Mouse (Mus musculus): Measurements from ENCODE around the gene Arid4a. TPM values are rescaled to one million over a fixed set of nuclear protein-coding genes. Genes with fewer than 3 reads are reported as not detected.

The Arid4a gene
- polyA plus RNA-seq, 1 experiment from 2014 or later: 43.4 TPM

GRCm38 (mm10) chr12:71003760-71004426 is 11.9 kb upstream of the Arid4a start:
- 92% methylated on average over 5 of the region's 6 CpGs for WGBS
- Histone ChIP-seq H3K27me3 (ENCODE audit: control insufficient read depth, insufficient read depth, low read length) (no peaks in the 10 kb centered on the region), H3K9me3 (ENCODE audit: control insufficient read depth, low read depth, low read length) (no peaks in the 10 kb centered on the region), H3K36me3 (ENCODE audit: control insufficient read depth, insufficient read depth, low read length) (peaks cover 46% of the 10 kb centered on the region), H3K4me1 (ENCODE audit: control insufficient read depth, insufficient read depth, low read length) (peaks cover 4% of the 10 kb centered on the region; the same call in 1 of the 2 replicates), H3K9ac (replicated peaks; ENCODE audit: low read depth, low read length) (no peak overlapping the region), H3K4me2 (replicated peaks; ENCODE audit: low read depth, low read length) (no peak overlapping the region), H3K27ac (ENCODE audit: low read length) (no peak overlapping the region), H3K4me3 (ENCODE audit: low read depth, low read length) (no peak overlapping the region)
- ATAC-seq (ENCODE audit: insufficient number of reproducible peaks, insufficient read depth, low FRiP score, low read depth): no peak

DNA sequence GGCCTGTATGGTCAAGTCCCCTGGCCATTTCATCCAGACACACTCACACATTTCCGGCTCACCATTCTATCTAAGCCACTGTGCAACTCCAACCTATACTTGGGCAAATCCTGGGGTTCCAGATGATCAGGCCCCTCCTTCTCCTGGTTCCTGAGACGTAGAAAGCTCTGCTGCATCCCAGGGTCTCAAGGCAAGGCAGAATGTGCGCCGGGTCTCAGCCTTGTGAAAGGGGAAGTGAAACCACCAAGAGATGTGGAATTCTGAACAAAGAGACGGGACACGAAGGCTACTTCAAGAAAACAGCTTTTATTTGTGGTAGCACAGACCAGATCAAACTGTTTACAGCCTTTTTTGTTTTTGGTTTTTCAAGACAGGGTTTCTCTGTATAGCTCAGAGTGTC is 9.6 kb upstream of the Arid4a start:
- no peak overlapping the region for H3K9ac ChIP-seq (replicated peaks; ENCODE audit: low read depth, low read length)
- no peak for ATAC-seq (ENCODE audit: insufficient number of reproducible peaks, insufficient read depth, low FRiP score, low read depth)
- H3K4me2 ChIP-seq (replicated peaks; ENCODE audit: low read depth, low read length): no peak overlapping the region
- no peaks in the 10 kb centered on the region for H3K9me3 ChIP-seq (ENCODE audit: control insufficient read depth, low read depth, low read length)
- peaks cover 56% of the 10 kb centered on the region for H3K36me3 ChIP-seq (ENCODE audit: control insufficient read depth, insufficient read depth, low read length)
- H3K27me3 ChIP-seq (ENCODE audit: control insufficient read depth, insufficient read depth, low read length): no peaks in the 10 kb centered on the region
- H3K4me1 ChIP-seq (ENCODE audit: control insufficient read depth, insufficient read depth, low read length): no peaks in the 10 kb centered on the region
- H3K27ac ChIP-seq (ENCODE audit: low read length): no peak overlapping the region
- 98% methylated on average over 6 of the region's 6 CpGs for WGBS
- H3K4me3 ChIP-seq (ENCODE audit: low read depth, low read length): no peak overlapping the region

DNA sequence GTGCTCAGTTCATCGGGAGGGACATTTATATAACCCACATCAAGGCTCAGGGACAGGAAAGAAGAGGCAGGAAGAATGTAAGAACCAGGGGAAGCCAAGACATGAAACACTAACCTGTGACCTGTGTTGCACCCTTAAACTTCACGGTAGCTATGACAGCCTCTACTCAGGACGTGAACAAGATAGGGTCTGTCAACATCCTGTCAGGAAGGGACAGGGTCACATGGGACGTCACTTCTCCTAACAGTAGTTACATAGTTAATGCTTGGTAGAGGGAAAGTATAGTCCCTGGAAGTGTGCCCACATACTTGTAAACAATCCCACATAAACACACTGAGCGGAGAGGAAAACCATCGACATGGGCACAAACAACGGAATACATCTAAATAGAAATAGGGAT is 8.9 kb upstream of the Arid4a start:
- H3K4me3 ChIP-seq (ENCODE audit: low read depth, low read length): no peak overlapping the region
- ATAC-seq (ENCODE audit: insufficient number of reproducible peaks, insufficient read depth, low FRiP score, low read depth): no peak
- no peak overlapping the region for H3K9ac ChIP-seq (replicated peaks; ENCODE audit: low read depth, low read length)
- H3K9me3 ChIP-seq (ENCODE audit: control insufficient read depth, low read depth, low read length): no peaks in the 10 kb centered on the region
- no peak overlapping the region for H3K4me2 ChIP-seq (replicated peaks; ENCODE audit: low read depth, low read length)
- WGBS: 80% methylated on average over 7 of the region's 7 CpGs
- no peaks in the 10 kb centered on the region for H3K27me3 ChIP-seq (ENCODE audit: control insufficient read depth, insufficient read depth, low read length)
- H3K36me3 ChIP-seq (ENCODE audit: control insufficient read depth, insufficient read depth, low read length): peaks cover 56% of the 10 kb centered on the region
- no peaks in the 10 kb centered on the region for H3K4me1 ChIP-seq (ENCODE audit: control insufficient read depth, insufficient read depth, low read length)
- H3K27ac ChIP-seq (ENCODE audit: low read length): no peak overlapping the region

DNA sequence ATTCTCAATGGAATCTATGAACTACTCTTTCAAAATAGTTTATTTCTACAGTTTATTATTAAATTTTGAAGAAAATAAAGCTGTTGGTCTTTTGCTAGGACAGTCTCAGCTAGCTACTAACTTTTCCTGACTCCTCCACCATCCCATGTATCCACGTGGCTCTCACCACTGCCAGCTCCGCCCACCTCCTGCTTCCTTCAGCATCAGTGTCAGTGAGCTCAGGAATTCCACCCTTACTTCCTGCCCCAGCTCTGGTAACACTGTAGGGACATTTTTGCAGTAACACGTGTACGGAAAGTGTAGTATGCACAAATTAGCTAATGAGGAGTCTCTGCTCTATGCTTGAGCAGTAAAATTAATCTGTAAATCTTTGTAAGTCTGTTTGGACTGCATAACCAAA is 6.0 kb upstream of the Arid4a start:
- no peak overlapping the region for H3K4me3 ChIP-seq (ENCODE audit: low read depth, low read length)
- H3K4me1 ChIP-seq (ENCODE audit: control insufficient read depth, insufficient read depth, low read length): peaks cover 3% of the 10 kb centered on the region; the same call in 1 of the 2 replicates
- H3K9ac ChIP-seq (replicated peaks; ENCODE audit: low read depth, low read length): no peak overlapping the region
- no peaks in the 10 kb centered on the region for H3K9me3 ChIP-seq (ENCODE audit: control insufficient read depth, low read depth, low read length)
- WGBS: 60% methylated on average over 4 of the region's 4 CpGs
- no peak overlapping the region for H3K4me2 ChIP-seq (replicated peaks; ENCODE audit: low read depth, low read length)
- ATAC-seq (ENCODE audit: insufficient number of reproducible peaks, insufficient read depth, low FRiP score, low read depth): no peak
- no peaks in the 10 kb centered on the region for H3K27me3 ChIP-seq (ENCODE audit: control insufficient read depth, insufficient read depth, low read length)
- H3K36me3 ChIP-seq (ENCODE audit: control insufficient read depth, insufficient read depth, low read length): peaks cover 54% of the 10 kb centered on the region
- H3K27ac ChIP-seq (ENCODE audit: low read length): no peak overlapping the region

GRCm38 (mm10) chr12:71014845-71015362 is 886 bp upstream of the Arid4a start:
- WGBS: under 1% methylated on average over 30 of the region's 32 CpGs
- Histone ChIP-seq H3K36me3 (ENCODE audit: control insufficient read depth, insufficient read depth, low read length) (peaks cover 22% of the 10 kb centered on the region; the same call in 1 of the 2 replicates), H3K9me3 (ENCODE audit: control insufficient read depth, low read depth, low read length) (no peaks in the 10 kb centered on the region), H3K4me3 (ENCODE audit: low read depth, low read length) (peak overlapping the region; percentile 90), H3K4me2 (replicated peaks; ENCODE audit: low read depth, low read length) (peak overlapping the region; percentile 76), H3K27me3 (ENCODE audit: control insufficient read depth, insufficient read depth, low read length) (no peaks in the 10 kb centered on the region), H3K27ac (ENCODE audit: low read length) (peak overlapping the region; percentile 98), H3K9ac (replicated peaks; ENCODE audit: low read depth, low read length) (peak overlapping the region; percentile 66), H3K4me1 (ENCODE audit: control insufficient read depth, insufficient read depth, low read length) (peaks cover 3% of the 10 kb centered on the region; the same call in 1 of the 2 replicates)
- no peak for ATAC-seq (ENCODE audit: insufficient number of reproducible peaks, insufficient read depth, low FRiP score, low read depth)

- 0% methylated on average over 21 of the region's 33 CpGs for WGBS
- Histone ChIP-seq H3K9me3 (ENCODE audit: control insufficient read depth, low read depth, low read length) (no peaks in the 10 kb centered on the region), H3K4me2 (replicated peaks; ENCODE audit: low read depth, low read length) (peak overlapping the region; percentile 52), H3K4me3 (ENCODE audit: low read depth, low read length) (peak overlapping the region; percentile 98), H3K4me1 (ENCODE audit: control insufficient read depth, insufficient read depth, low read length) (peaks cover 3% of the 10 kb centered on the region; the same call in 1 of the 2 replicates), H3K9ac (replicated peaks; ENCODE audit: low read depth, low read length) (peak overlapping the region; percentile 67), H3K27ac (ENCODE audit: low read length) (peak overlapping the region; percentile 98), H3K27me3 (ENCODE audit: control insufficient read depth, insufficient read depth, low read length) (no peaks in the 10 kb centered on the region), H3K36me3 (ENCODE audit: control insufficient read depth, insufficient read depth, low read length) (peaks cover 24% of the 10 kb centered on the region; the same call in 1 of the 2 replicates)
- ATAC-seq (ENCODE audit: insufficient number of reproducible peaks, insufficient read depth, low FRiP score, low read depth): no peak; the same call in 1 of the 2 replicates
Measured at GRCm38 (mm10) chr12:71016211-71016502, 367 bp downstream of the Arid4a start.

DNA sequence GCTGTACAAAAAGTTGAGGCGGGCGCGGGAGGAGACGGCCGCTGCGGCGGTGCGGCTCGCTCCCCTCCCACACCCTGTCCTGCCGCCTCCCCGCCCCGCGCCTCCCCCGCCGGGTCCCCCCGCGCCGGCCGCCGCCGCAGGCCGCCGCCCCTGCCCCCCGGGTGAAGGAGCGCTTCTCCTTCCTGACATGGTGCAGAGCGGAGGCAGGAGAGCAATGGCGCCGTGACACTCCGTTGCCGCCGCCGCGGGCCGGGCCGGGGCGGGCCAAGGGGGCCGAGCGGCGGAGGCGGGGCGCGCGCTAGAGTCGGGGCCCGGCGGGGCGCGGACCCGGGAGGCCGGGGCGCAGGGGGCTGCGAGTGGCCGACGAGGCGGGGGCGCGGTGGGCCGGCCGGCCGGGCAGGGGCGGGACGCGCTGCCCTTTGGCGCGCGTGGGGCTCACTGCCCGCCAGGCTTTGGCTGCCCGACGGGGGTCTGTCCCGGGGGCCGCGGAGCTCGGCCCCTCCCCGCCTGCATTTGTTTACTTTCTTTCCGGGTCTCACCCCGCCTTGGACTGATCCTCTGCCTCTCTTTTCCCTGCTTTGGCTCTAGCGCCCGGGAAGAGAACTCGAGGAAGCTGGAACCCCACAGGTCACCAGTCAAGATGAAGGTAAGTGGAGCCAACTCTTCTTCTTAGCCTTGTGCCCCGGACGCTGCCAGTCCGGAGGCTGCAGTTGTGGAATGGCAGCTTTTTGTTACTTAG is 882 bp downstream of the Arid4a start:
- Histone ChIP-seq H3K9me3 (ENCODE audit: control insufficient read depth, low read depth, low read length) (no peaks in the 10 kb centered on the region), H3K36me3 (ENCODE audit: control insufficient read depth, insufficient read depth, low read length) (peaks cover 27% of the 10 kb centered on the region), H3K27ac (ENCODE audit: low read length) (peak overlapping the region; percentile 98), H3K4me3 (ENCODE audit: low read depth, low read length) (peak overlapping the region; percentile 98), H3K9ac (replicated peaks; ENCODE audit: low read depth, low read length) (peak overlapping the region; percentile 67), H3K27me3 (ENCODE audit: control insufficient read depth, insufficient read depth, low read length) (no peaks in the 10 kb centered on the region), H3K4me1 (ENCODE audit: control insufficient read depth, insufficient read depth, low read length) (peaks cover 3% of the 10 kb centered on the region; the same call in 1 of the 2 replicates), H3K4me2 (replicated peaks; ENCODE audit: low read depth, low read length) (peak overlapping the region; percentile 52)
- ATAC-seq (ENCODE audit: insufficient number of reproducible peaks, insufficient read depth, low FRiP score, low read depth): peak; percentile 25; the same call in 1 of the 2 replicates
- under 1% methylated on average over 48 of the region's 82 CpGs for WGBS

DNA sequence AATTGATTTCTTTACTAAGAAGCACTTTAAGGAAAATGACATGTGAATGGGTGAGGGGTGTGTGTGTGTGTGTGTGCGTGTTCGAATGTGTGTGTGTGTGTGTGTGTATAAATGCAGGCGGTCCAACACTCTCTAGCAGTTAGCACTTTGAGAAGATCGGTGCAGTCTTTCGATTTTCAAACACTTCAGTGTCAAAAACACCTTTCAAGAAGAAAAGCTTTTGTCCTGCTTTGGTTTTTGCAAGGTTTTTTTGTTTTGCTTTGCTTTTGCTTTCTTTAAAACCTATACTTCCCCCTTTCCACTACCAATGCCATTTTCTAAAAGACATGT is 1.4 kb downstream of the Arid4a start:
- H3K4me1 ChIP-seq (ENCODE audit: control insufficient read depth, insufficient read depth, low read length): peaks cover 3% of the 10 kb centered on the region; the same call in 1 of the 2 replicates
- H3K4me2 ChIP-seq (replicated peaks; ENCODE audit: low read depth, low read length): peak overlapping the region; percentile 52
- WGBS: 9% methylated on average over 5 of the region's 5 CpGs
- peak overlapping the region; percentile 67; the same call in 1 of the 2 replicates for H3K9ac ChIP-seq (replicated peaks; ENCODE audit: low read depth, low read length)
- H3K9me3 ChIP-seq (ENCODE audit: control insufficient read depth, low read depth, low read length): no peaks in the 10 kb centered on the region
- ATAC-seq (ENCODE audit: insufficient number of reproducible peaks, insufficient read depth, low FRiP score, low read depth): no peak
- peaks cover 31% of the 10 kb centered on the region for H3K36me3 ChIP-seq (ENCODE audit: control insufficient read depth, insufficient read depth, low read length)
- peak overlapping the region; percentile 98 for H3K4me3 ChIP-seq (ENCODE audit: low read depth, low read length)
- peak overlapping the region; percentile 98 for H3K27ac ChIP-seq (ENCODE audit: low read length)
- no peaks in the 10 kb centered on the region for H3K27me3 ChIP-seq (ENCODE audit: control insufficient read depth, insufficient read depth, low read length)

Data from stomach, embryonic 14.5 days (tissue).